Mouse (Mus musculus) liver, adult 2 months (tissue): ENCODE results near the gene Arntl. TPM values are rescaled to one million over a fixed set of nuclear protein-coding genes. Genes with fewer than 3 reads are reported as not detected.
"Not testable (repeated sequence)": the region's sequence is repeated elsewhere in the genome, so short reads cannot be mapped to it uniquely, and the experiment has no call there.

Experiments used
- DNase-seq: peaks from one replicate; pipeline ENCODE4 v3.0.0-alpha.2; 2011; ENCODE audit warnings: low read depth, low spot score; ENCODE audit errors: extremely low read depth
- H3K27ac ChIP-seq: fragments of 200-500 bp; replicated peaks from 2 replicates; pipeline ENCODE4 v1.5.1; 2012; ENCODE audit warnings: low read depth, mild to moderate bottlenecking, control low read depth, inconsistent platforms, low read length; ENCODE audit not compliant: insufficient read depth
- H3K27me3 ChIP-seq: fragments of 200-500 bp; 2 replicates; pipeline ENCODE4 v1.6.1; 2012; ENCODE audit warnings: mild to moderate bottlenecking, moderate library complexity, low read length, inconsistent platforms; ENCODE audit not compliant: control insufficient read depth, insufficient read depth
- H3K36me3 ChIP-seq: fragments of 200-500 bp; 2 replicates; pipeline ENCODE4 v1.6.1; 2012; ENCODE audit warnings: low read length, inconsistent platforms; ENCODE audit not compliant: control insufficient read depth, insufficient read depth
- H3K4me1 ChIP-seq: fragments of 200-500 bp; 2 replicates; pipeline ENCODE4 v1.6.1; 2011; ENCODE audit warnings: low read length; ENCODE audit not compliant: control insufficient read depth, insufficient read depth
- H3K4me3 ChIP-seq: fragments of 200-500 bp; 2 replicates; pipeline ENCODE4 v1.5.1; 2011; ENCODE audit warnings: low read depth, mild to moderate bottlenecking, control low read depth, low read length, moderate library complexity; ENCODE audit not compliant: insufficient read depth
- H3K79me2 ChIP-seq: fragments of 200-500 bp; 2 replicates; pipeline ENCODE4 v1.6.1; 2012; ENCODE audit warnings: inconsistent platforms, mild to moderate bottlenecking, low read length, moderate library complexity; ENCODE audit not compliant: control insufficient read depth, insufficient read depth
- H3K9ac ChIP-seq: fragments of 200-500 bp; 2 replicates; pipeline ENCODE4 v1.6.1; 2012; ENCODE audit warnings: low read depth, mild to moderate bottlenecking, control low read depth, inconsistent platforms, low read length
- CTCF ChIP-seq: fragments of 200-500 bp; IDR thresholded peaks from 2 replicates; pipeline ENCODE4 v1.5.1; 2011; ENCODE audit warnings: low read depth, low read length, control low read depth
- POLR2A ChIP-seq: fragments of 200-500 bp; IDR thresholded peaks from 2 replicates; pipeline ENCODE4 v1.6.1; 2011; ENCODE audit warnings: low read length, control low read depth; ENCODE audit not compliant: insufficient read depth; ENCODE audit errors: extremely low read depth
- WGBS: fragments of 180-500 bp; shearing (Covaris S2); methylation state at CpG from one replicate; pipeline ENCODE4 v1.1.7; 2018; 5-methylcytosine and 5-hydroxymethylcytosine counted together
- polyA plus RNA-seq: library from polyadenylated mRNA; depleted of rRNA; stranded (reverse); fragments of >200 nt; gene quantifications from 2 replicates; pipeline ENCODE4 v1.2.3, GENCODE M21; 2012
- total RNA-seq: library from RNA; depleted of rRNA; stranded (reverse); fragments of >200 nt; gene quantifications from 2 replicates; pipeline ENCODE4 v1.2.3, GENCODE M21; 2014

Gene Arntl
- total and polyA plus RNA-seq, 2 experiments, result 1.3 to 8.0 TPM

DNA sequence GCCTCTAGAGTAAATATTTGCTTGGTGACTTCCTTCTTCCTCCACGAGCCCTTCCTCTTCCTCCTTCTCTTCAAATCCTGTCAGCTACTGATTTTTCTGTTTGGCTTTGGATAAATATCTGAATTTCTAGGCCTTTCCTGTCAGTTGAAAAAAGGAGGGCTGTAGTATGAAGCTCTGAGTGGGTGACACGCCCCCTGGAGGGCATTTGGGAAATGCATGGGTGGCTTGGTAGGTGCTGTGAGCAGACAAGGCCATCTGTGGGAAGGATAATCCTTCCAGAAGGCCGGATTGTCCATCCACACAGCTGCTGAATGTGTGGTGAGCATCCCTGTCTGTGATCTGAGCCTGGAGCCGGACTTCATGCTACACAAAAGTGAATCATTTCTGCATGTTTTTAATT is 48.8 kb downstream of the Arntl start:
- H3K27ac ChIP-seq, result no peak overlapping the region
- DNase-seq, result no peak
- H3K36me3 ChIP-seq, result no peaks in the 10 kb centered on the region

DNA sequence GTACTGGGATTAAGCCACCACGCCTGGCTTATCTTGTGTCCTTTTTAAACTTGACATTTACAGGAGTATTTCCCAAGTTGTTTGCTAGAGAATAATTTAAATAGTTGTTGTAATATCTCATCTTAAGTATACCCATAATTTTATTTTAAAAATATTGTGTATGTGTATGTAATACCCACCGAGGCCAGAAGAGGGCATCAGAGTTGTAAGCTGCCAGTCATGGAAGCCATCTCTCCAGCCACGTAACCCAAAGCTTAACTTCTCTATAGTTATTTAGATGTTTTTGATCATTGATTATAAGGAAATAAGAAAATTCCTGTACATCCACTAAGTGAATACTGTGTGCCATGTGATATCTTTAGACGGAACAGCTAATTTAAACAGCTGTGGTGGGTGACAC is 51.2 kb downstream of the Arntl start:
- Histone ChIP-seq H3K4me1 (peaks cover 20% of the 10 kb centered on the region), H3K27ac (no peak overlapping the region), H3K9ac (no peak overlapping the region), H3K36me3 (no peaks in the 10 kb centered on the region), H3K79me2 (peaks cover 24% of the 10 kb centered on the region; the same call in 1 of the 2 replicates), H3K27me3 (no peaks in the 10 kb centered on the region), H3K4me3 (no peak overlapping the region)
- 77% methylated on average over 4 of the region's 4 CpGs for WGBS
- DNase-seq, result no peak
- peak; percentile 45; the same call in 1 of the 2 replicates for TF ChIP-seq CTCF
- TF ChIP-seq POLR2A, result no peak

More for the DNA sequence above, 48.8 kb downstream of the Arntl start:
- 44% methylated on average over 4 of the region's 4 CpGs for WGBS
- H3K27me3 ChIP-seq, result no peaks in the 10 kb centered on the region
- H3K79me2 ChIP-seq, result peaks cover 27% of the 10 kb centered on the region; the same call in 1 of the 2 replicates
- H3K4me3 ChIP-seq, result no peak overlapping the region
- no peak overlapping the region for H3K9ac ChIP-seq
- peaks cover 14% of the 10 kb centered on the region for H3K4me1 ChIP-seq
- no peak for TF ChIP-seq POLR2A
- peak; percentile 76 for TF ChIP-seq CTCF

DNA sequence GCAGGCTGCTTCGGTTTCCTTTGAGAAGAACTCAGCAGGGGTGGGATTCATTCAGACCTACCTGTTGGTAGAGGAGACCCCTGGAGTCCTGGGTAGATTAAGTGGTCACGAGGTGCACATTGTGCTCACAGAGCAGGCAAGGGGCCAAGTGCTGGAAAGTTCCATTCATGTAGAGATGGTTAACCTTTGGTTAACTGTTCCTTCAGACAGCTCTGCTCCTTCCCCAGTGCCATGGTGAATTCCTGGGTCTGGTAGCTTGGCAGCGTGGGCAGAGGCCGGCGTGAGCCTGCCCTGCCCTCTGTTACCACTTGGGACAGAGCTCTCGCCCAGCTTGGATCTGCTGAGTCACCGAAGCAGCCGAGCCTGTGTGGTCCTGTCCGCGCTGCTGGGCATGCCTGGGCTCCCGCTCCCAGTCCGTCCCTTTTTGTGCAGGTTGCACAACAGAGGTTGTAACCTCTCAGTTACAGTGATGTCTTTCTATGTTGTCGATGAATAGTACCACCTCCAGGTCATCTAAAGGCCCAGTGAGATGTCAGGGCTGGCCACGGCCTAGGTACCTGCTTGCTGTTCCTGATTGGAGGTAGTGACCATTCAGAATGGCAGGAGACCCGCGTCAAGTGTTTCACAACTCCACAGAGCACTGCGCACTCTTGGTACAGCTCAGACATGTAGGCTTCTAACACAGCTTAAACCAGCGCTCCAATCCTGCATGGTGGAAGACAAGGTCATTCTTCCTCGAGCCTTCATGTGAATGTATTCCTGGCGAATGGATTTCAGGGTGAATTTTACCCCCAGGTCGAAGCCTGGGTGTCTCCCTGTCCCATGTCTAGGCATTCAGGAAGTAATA is 53.3 kb downstream of the Arntl start:
- H3K27ac ChIP-seq, result peak overlapping the region; percentile 50
- TF ChIP-seq CTCF (peak; percentile 48), POLR2A (no peak)
- H3K36me3 ChIP-seq, result no peaks in the 10 kb centered on the region

GRCm38 (mm10) chr7:113261690-113262089 is 54.4 kb downstream of the Arntl start:
- no peak overlapping the region for H3K9ac ChIP-seq
- H3K27ac ChIP-seq, result peak overlapping the region; percentile 50; the same call in 1 of the 2 replicates
- H3K4me1 ChIP-seq, result peaks cover 13% of the 10 kb centered on the region
- H3K36me3 ChIP-seq, result no peaks in the 10 kb centered on the region
- DNase-seq, result peak; percentile 88
- TF ChIP-seq POLR2A (no peak), CTCF (no peak)
- no peaks in the 10 kb centered on the region for H3K27me3 ChIP-seq
- WGBS, result 27% methylated on average over 3 of the region's 3 CpGs
- H3K4me3 ChIP-seq, result no peak overlapping the region
- peaks cover 22% of the 10 kb centered on the region; the same call in 1 of the 2 replicates for H3K79me2 ChIP-seq

More for the DNA sequence above, 53.3 kb downstream of the Arntl start:
- DNase-seq, result peak; percentile 97
- peaks cover 19% of the 10 kb centered on the region; the same call in 1 of the 2 replicates for H3K79me2 ChIP-seq
- H3K9ac ChIP-seq, result no peak overlapping the region
- 28% methylated on average over 21 of the region's 21 CpGs for WGBS
- no peak overlapping the region for H3K4me3 ChIP-seq
- peaks cover 15% of the 10 kb centered on the region for H3K4me1 ChIP-seq
- no peaks in the 10 kb centered on the region for H3K27me3 ChIP-seq

DNA sequence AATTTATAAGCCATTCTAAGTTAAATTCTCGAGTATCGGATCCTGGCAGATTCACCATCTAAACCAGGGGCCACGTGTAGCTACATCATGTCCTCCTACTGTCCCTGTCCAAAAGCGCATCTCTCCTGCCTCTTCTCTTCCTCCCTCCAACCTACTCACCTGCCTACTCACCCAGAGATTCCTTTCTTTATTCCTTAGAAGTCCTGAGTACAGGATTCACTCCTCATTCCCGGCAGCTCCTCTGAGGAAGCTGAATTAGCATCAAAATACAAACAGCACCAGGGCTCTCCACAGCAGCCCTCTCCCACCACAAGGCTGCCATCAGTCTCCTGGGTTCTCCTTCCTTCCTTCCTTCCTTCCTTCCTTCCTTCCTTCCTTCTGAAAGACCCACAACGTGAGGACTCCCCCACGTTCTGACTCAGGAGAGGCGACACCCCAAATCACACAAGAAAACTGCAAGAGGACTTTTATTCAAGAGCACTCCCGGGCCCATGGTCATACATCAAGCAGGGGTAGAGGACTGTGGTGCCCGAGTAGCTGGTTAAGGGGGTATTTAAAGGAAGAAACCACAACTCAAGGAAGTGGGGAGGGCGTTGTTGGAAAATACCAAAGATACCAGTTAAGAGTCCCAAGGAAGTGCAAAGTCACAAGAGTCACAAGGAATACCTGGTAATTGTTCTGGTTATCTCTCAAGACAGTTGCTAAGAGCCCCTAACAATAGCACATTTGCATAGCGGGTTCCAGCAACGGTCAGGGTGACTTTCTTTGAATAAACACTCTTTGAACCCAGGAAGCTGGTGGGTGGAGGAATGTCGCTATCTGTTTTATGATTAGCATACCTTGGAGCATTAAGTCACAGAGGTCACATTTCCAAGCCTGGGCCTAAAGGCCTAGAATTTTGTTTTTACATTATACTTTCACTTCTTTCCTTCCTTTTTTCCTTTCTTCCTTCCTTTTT is 55.5 kb downstream of the Arntl start:
- Histone ChIP-seq H3K79me2 (peaks cover 21% of the 10 kb centered on the region; the same call in 1 of the 2 replicates), H3K4me1 (peaks cover 13% of the 10 kb centered on the region)
- H3K36me3 ChIP-seq, H3K9ac ChIP-seq, H3K4me3 ChIP-seq, H3K27me3 ChIP-seq, H3K27ac ChIP-seq, DNase-seq: not testable (repeated sequence)
- WGBS, result 63% methylated on average over 14 of the region's 14 CpGs
